ENCODE assay signal across 8 mouse cellular contexts in the genomic region with DNA sequence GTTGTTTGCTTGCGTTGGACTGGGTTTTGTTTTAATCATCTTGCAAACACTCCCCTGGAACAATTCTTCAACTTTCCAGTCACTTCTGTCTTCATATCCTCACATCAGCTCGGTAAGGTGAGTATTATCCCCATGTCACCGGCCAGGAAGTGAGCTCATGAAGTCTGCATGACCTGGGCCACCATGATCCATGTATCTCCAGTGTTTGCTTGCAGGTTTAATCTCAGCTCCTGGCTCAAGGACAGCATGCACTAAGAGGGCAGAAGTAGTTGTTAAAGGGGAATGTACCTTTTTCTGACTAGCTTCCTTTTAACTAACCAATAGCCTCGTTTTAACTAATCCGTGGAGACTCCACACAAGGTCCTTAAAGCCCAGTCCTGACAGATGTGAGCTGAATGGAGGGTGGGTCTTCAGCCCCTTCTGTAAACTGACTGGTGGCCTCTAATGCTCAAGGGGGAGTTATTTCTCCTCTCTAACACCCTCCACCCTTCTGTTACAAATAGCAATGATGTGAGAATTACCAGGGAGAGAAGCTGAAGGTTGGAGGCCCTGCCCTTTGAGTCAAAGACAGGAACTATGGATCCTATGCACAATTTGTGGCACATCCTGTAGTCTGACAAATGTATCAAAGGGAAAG. TPM values are rescaled to one million over a fixed set of nuclear protein-coding genes. Genes with fewer than 3 reads are reported as not detected.
A peak's percentile ranks its signal among the peaks of the same experiment; 100 is the strongest.
DNase-seq lines count a peak whose midpoint lies in the region; ATAC-seq lines count a peak whose summit lies in the region.

No protein-coding gene starts in this region.

- DNase-seq in kidney, postnatal 4 days: no peak
- peak; percentile 32 for DNase-seq in adipocyte (ENCODE audit: low spot score)
- DNase-seq in lung, postnatal 36 days: peak; percentile 31
- DNase-seq in ovary, postnatal 36 days (ENCODE audit: low spot score): no peak
- DNase-seq in left cerebral cortex, postnatal 36 days (ENCODE audit: low spot score in 2 of 2): no peak
- DNase-seq in thymus, postnatal 0 days (ENCODE audit: low spot score): no peak

- H3K4me1 ChIP-seq in kidney, embryonic 15.5 days: peaks cover 55% of the 10 kb centered on the region
- H3K4me1 ChIP-seq in heart, embryonic 15.5 days (replicated peaks): peaks cover 12% of the 10 kb centered on the region

- no peaks in the 10 kb centered on the region for H3K27me3 ChIP-seq in kidney, embryonic 15.5 days
- H3K27me3 ChIP-seq in heart, embryonic 15.5 days: peaks cover 3% of the 10 kb centered on the region; the same call in 1 of the 2 replicates

- ATAC-seq in kidney, embryonic 15.5 days (replicated peaks; ENCODE audit: low FRiP score): no peak
- no peak for ATAC-seq in heart, embryonic 15.5 days (replicated peaks; ENCODE audit: insufficient number of reproducible peaks, insufficient read depth, low FRiP score, low read depth)

- H3K36me3 ChIP-seq in kidney, embryonic 15.5 days: no peaks in the 10 kb centered on the region
- H3K36me3 ChIP-seq in heart, embryonic 15.5 days: no peaks in the 10 kb centered on the region

- H3K4me2 ChIP-seq in kidney, embryonic 15.5 days: peak overlapping the region; percentile 68
- peak overlapping the region; percentile 93 for H3K4me2 ChIP-seq in heart, embryonic 15.5 days

- intact Hi-C loops in left cerebral cortex, postnatal 36 days (cut with DNase I): loop anchor here (10.0 kb wide), 1 partner anchor 95 kb away; no protein-coding TSS in a partner anchor

- peak overlapping the region; percentile 86 for H3K27ac ChIP-seq in kidney, embryonic 15.5 days
- H3K27ac ChIP-seq in heart, embryonic 15.5 days: peak overlapping the region; percentile 61

- 17% methylated on average over 5 of the region's 5 CpGs for WGBS in kidney, embryonic 15.5 days
- 28% methylated on average over 5 of the region's 5 CpGs for WGBS in heart, embryonic 15.5 days

- no peaks in the 10 kb centered on the region for H3K9me3 ChIP-seq in kidney, embryonic 15.5 days (replicated peaks)
- H3K9me3 ChIP-seq in heart, embryonic 15.5 days (replicated peaks): no peaks in the 10 kb centered on the region

- H3K9ac ChIP-seq in kidney, embryonic 15.5 days: no peak overlapping the region
- H3K9ac ChIP-seq in heart, embryonic 15.5 days: 0 out of 2 replicates have a peak overlapping the region, but pooled peaks have one; percentile 36

- H3K4me3 ChIP-seq in kidney, embryonic 15.5 days (replicated peaks): peak overlapping the region; percentile 79
- peak overlapping the region; percentile 62 for H3K4me3 ChIP-seq in heart, embryonic 15.5 days

RNA-seq across cellular contexts. Expression of a gene that starts 0.9 kb away (rescaled TPM):
- 24.0 and 25.5 TPM in 2 replicates for polyA plus RNA-seq in kidney, embryonic 15.5 days (2015; fragmentation: Nextera tagmentation; extraction: Ambion mirVana)
- 8.7 and 10.8 TPM in 2 replicates for polyA plus RNA-seq in heart, embryonic 15.5 days (2015; fragmentation: Nextera tagmentation; extraction: Ambion mirVana)
- 10 to 100 TPM; 12.5 to 15.4 TPM for total RNA-seq in left cerebral cortex, postnatal 36 days (2021)
- 10.4 and 11.2 TPM in 2 replicates for polyA plus RNA-seq in thymus, postnatal 0 days (2015; fragmentation: Nextera tagmentation; extraction: Ambion mirVana)

Comparison
In these comparisons a context has a peak if more than half of its experiments do, and no peak if none do; other contexts are left out.
1. DNase-seq: peak in adipocyte (single experiment) and lung, postnatal 36 days (single experiment); none in kidney, postnatal 4 days (0 of 2), ovary, postnatal 36 days (single experiment), left cerebral cortex, postnatal 36 days (0 of 2) and thymus, postnatal 0 days (single experiment).